Mouse (Mus musculus) cerebellum, postnatal 36 days (tissue): ENCODE data around the gene Il23r.
"Not testable (repeated sequence)": the region's sequence is repeated elsewhere in the genome, so short reads cannot be mapped to it uniquely, and the experiment has no call there.

Experiments used
- DNase-seq, 2 experiments: peaks; one replicate each; pipeline ENCODE4 v3.0.0; 2021 to 2022; ENCODE audit warnings: mixed read lengths in 2 of 2

The Il23r gene

GRCm38 (mm10) chr6:67491755-67492154, at the start of gene Il23r:
TSS of gene Il23r (minus strand) at chr6:67491855.
- DNase-seq: no peak

DNA sequence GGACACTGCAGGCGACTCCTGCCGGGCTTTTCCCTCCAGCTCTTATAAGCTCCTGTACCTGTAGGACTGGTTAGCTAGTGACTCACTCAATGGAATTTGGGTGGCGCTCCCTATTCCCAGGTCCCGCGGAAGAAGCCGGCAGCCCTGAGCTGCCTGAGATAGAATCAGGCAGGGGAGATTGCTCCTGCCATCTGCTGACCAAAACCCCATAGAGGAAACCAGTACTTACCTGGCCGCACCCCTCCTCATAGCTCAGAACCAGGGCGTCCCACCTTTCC, 44.1 kb upstream of the Il23r start, which contains the start of gene Tacstd2:
TSS of gene Tacstd2 (minus strand) at position 20 of the 278 bp plus-strand sequence.
- no peak for DNase-seq

DNA sequence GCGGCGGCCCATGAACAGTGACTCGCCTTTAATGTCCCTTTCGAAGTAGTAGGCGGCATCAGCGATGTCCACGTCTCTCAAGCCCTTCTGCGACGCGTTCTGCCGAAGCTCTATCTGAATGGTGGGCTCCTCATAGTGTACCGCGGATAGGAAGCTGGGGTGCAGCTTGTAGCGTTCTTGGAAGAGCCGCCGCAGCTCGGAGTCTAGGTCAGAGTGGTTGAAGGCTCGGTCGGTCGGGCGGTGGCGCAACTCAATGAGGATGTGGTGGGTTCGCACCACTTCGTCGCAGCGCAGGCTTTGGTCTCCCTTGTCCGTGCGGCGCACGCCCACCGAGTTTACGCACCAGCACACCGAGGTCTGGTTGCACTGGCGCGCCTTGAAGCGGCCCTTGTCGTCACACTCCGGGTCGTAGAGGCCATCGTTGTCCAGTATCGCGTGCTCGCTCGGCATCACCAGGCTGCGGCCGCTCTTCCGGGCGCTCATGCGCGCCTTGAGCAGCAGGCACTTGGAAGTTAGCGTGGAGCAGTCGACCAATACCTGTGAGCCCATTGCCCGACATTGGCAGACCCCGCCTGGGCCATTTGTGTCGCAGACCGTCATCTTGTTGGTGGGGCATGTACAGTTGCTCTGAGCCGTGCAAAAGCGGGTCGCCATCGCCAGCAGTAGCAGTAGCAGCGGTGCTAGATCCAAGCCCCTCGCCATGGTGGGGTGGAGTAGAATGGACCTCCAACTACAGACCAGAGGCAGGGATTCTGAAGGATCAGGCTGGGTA, 43.5 kb upstream of the Il23r start:
- no peak for DNase-seq

DNA sequence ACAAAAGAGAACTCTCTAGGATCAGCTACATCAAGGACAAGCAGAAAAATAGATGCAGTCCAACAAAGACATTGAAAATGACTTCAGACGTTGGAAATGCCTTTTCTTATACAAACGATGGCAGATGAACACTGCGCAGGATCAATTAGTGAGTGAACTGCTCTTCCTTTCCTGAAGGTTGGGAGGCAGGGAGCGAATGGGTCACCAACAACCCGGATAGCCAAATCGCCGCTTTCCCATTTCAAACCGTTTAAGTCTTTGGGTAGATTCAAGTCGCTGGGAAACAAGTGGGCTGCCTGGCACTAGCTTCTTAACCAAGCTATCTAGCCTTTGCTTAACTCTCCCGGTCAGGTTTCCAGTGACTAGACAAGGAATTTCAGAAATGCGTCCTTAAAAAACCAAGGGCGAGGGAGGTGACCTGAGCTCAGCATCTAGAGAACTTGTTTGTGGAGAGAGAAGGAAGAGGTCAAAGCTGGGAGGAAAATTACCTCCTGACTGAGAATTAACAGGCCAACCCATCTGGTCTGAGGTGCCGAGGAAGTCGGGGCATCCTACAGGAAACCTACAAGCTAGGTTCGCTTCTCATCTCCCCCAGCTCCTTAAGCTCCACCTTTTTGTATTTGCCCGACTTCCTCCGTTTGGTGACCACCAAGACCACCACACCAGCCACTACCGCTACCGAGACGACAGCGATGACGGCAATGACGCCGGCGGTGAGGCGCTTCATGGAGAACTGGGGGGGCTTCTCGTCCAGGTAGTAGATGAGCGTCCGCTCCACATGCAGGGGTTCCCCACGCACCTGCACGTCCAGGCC, 42.7 kb upstream of the Il23r start:
- DNase-seq: no peak

GRCm38 (mm10) chr6:67532665-67533440, 41.2 kb upstream of the Il23r start:
- DNase-seq: no peak

DNA sequence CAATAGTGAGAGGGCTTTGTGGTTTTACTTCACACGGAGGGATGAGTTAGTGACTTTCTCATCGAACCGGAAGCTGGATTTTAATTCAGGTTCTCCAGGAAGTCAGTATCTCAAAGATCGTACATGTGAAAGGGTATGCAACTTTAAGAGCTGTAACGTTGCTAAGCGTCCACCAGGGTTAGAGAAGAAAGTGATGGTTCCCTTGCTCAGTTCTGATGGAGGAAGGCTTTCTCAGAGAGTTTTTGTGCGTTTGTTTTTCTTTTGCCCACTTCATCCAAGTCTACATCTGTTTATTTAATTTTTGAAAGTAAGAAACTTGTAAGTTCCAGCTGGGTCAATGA, 40.1 kb upstream of the Il23r start:
- no peak for DNase-seq

DNA sequence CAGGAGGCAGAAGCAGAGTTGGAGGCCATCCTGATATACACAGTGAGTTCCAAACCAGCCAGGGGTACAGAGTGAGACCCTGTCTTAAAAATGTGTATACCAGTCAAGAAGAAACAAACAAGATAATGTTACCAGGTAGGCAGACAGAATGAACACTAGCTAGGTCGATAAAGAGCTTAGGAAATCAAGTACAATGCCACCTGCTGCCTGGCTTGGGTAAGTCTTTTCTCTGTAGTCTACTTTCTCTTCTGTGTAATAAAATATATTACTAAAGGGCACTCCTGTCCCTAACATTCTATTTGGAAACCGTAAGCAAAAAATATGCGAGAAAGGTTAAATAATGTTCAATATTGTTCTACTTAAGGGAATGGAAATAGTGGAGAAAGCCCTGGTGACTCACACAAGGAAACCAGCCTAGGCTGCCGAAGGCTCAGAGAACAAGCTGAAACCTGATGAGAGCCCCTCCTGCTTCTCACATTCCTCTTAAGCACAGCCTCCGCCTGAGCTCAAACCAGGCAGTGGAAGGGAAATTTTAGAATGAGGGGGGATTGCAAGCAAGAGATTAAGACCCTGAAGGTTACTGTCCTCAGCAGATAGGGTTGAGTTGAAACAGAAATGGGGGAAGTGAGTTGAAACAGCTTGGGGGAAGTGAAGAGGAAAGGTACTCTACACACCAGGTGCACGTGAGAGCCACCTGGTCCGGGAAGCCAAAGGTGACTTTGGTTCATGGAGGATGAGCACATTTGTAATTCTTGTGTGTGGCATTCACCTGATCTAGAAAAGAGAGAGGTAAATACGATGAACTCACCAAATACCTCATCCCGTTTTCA, 39.6 kb upstream of the Il23r start:
- DNase-seq: no peak

DNA sequence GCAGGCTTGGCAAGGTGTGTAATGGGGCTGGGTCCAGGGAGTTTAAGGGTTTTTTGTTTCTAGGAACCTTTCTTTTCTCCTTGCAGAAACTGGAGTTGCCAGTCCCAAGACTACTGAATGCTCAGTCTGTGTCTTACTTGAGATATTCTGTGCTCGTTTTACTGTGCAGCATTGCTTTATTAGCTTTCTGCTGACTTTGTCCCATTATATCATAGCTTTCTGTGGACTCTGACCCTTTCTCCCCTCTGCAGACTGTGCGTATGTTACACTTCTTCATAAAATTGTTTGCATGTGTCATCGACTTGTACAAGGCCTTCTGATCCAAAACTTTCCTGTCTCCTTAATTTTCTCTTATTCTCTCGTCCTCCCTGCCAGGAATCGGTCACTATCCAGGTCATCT, 34.7 kb upstream of the Il23r start:
- no peak for DNase-seq

- DNase-seq: no peak
These were observed 19.1 kb upstream of the Il23r start for GRCm38 (mm10) chr6:67510752-67511151.

DNA sequence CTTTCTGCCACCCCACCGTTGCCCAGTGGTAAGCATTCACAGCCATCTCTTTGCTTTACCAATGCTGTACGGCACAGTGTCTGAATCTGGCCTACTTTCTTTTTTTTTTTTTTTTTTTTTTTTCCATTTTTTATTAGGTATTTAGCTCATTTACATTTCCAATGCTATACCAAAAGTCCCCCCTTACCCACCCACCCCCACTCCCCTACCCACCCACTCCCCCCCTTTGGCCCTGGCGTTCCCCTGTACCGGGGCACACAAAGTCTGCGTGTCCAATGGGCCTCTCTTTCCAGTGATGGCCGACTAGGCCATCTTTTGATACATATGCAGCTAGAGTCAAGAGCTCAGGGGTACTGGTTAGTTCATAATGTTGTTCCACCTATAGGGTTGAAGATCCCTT, 10.3 kb upstream of the Il23r start:
- not testable (repeated sequence) for DNase-seq

DNA sequence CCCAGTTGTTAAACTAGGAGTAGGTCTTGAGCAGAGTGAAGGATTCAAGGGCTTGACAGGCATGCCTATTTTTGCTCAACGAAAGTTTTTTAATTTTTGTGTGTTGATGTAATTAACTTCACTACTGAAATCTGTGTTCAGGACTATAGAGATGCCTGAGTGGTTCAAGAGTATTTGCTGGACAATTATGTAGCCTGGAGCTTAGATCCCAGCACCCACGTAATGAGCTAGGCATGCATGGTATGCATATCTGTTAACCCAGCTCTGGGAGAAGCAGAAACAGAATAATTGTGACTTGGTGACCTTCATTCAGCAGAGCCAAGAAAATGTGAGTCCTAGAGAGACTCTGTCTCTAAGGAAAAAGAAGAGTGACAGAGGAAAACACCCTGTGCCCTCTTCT, 10.6 kb downstream of the Il23r start:
- DNase-seq: no peak

DNA sequence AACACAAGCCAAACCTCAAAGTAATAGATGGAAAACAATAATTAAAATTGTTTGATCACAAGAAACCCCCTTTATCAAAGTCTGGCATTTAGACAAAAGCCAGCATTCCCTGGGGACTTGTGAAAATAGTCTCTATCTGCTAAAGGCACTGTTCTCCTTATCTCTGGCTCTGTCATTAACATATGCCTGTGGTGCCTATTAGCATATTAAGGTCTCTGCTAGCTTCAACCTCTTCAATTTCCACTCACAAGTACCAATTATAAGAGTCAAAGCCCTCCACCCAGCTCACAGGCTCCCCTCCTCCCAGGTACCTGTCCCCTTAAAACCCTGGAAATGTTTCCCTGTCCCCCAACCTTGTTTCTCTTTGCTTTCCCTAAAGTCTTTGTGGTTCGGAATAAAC, 20.4 kb downstream of the Il23r start:
- DNase-seq: no peak

GRCm38 (mm10) chr6:67459424-67459823, 32.2 kb downstream of the Il23r start:
- DNase-seq: no peak

DNA sequence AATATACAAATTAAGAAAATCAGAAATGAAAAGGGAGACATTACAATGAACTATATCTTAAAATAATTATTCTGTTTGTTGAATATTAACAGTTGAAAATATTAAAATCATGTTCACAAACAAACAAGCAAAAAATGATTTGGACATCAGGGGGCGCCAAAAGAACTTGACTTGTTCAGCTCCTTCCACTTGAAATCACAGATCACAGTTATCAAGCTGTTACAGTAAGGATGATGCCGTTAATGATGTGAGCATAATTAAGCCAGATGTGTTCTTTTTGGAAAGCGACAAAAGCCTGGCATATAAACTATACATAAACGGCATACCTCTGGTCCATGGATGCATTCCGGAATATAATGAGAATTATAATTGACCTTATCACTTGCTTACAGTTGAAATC, 40.3 kb downstream of the Il23r start:
- peak in 1 of 2 experiments; percentile 5 for DNase-seq

- DNase-seq: no peak
These were observed 45.8 kb downstream of the Il23r start for GRCm38 (mm10) chr6:67445866-67446265.

- no peak for DNase-seq
These were observed 48.5 kb downstream of the Il23r start for GRCm38 (mm10) chr6:67443124-67443523.

- DNase-seq: no peak
These were observed 53.8 kb downstream of the Il23r start for GRCm38 (mm10) chr6:67437814-67438385.

- no peak for DNase-seq
These were observed 54.6 kb downstream of the Il23r start for GRCm38 (mm10) chr6:67437028-67437427.

DNA sequence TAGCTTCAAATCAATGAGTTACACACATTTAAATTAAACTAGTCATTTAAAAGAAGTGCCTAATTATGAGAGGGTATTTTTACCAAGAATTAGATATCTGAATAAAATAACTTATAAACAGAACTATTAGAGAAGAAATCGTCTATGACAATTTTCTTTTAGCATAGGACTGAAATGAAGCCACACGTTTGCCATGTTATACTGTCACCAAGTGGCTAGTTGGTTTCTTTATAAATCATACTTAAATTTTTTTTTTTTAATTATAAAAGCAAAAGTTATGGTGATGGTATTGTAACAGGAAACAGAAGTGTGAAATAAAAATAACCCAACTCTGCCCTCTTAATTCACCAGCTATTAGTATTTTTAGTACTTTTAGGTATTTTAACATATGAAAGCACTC, 55.4 kb downstream of the Il23r start:
- no peak for DNase-seq

- no peak for DNase-seq
These were observed 55.9 kb downstream of the Il23r start for GRCm38 (mm10) chr6:67435711-67436110.

DNA sequence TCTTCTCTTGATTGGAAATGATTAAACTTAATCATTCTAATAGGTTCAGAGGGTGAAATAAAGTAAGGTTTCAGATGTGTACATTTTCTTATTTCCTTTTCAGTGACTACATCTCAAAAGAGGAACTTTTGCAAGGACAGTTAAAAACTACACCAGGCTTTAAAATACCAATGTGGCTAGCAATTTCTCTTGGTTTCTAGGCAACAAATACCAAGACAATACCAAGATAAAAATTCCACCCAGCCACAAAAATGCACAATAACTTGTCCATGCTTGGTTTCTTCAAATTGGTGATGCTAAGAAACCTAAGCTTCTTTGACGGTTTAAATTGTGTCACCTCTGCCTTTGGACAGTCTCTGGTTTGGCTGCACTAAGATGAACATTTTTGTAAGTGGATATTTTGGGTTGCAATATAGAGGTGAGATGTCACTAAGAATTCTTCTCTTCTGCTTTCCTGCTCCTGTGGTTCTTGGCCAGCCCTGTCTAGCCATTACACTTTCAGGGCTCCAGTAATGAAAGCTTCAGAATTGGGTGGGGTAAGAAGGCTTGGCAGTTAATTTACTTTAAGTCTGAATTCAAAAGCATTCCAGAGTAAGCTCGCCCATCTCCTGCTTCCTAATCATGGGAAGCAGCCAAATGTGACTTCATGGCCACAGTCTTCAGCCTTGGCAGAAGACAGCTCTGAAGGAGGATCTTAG, 56.8 kb downstream of the Il23r start:
- no peak for DNase-seq

DNA sequence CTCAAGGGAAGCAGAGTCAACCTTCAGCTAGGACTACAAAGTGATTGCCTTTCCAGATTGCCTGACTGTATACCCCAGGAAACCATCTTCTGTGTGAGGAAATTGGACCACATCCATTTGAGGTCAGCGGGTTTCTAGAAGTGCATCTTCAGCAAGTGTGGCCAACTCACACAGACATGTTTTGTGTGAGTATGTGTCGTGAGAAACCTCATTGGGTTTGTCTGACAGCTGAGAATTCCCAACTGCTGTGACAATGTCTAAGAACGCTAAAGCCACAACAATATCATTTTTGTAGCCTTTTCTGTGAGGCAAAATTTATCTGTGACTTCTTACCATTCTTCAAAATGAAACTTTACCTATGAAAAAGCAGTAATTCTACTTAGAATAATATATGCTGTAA, 59.8 kb downstream of the Il23r start:
- DNase-seq: no peak
